Mouse (Mus musculus): ENCODE data around the gene B430305J03Rik.

- TF ChIP-seq CTCF (IDR thresholded peaks at IDR 0.05; ENCODE audit: low read depth), result no peak
- no peak for TF ChIP-seq EP300 (optimal IDR thresholded peaks at IDR 0.05)
Measured at GRCm38 (mm10) chr3:61336205-61336604, 29.5 kb downstream of the B430305J03Rik start.

Measured in stomach, postnatal 0 days (tissue).